Mouse (Mus musculus) neural tube, embryonic 10.5 days (tissue): ENCODE measurements around the gene Twsg1.
"Not testable (repeated sequence)": the region's sequence is repeated elsewhere in the genome, so short reads cannot be mapped to it uniquely, and the experiment has no call there.

Experiments
- DNase-seq: peaks from one replicate; pipeline ENCODE4 v3.0.0-alpha.2; 2017; ENCODE audit warnings: low spot score; ENCODE audit errors: extremely low spot score

Twsg1 gene

DNA sequence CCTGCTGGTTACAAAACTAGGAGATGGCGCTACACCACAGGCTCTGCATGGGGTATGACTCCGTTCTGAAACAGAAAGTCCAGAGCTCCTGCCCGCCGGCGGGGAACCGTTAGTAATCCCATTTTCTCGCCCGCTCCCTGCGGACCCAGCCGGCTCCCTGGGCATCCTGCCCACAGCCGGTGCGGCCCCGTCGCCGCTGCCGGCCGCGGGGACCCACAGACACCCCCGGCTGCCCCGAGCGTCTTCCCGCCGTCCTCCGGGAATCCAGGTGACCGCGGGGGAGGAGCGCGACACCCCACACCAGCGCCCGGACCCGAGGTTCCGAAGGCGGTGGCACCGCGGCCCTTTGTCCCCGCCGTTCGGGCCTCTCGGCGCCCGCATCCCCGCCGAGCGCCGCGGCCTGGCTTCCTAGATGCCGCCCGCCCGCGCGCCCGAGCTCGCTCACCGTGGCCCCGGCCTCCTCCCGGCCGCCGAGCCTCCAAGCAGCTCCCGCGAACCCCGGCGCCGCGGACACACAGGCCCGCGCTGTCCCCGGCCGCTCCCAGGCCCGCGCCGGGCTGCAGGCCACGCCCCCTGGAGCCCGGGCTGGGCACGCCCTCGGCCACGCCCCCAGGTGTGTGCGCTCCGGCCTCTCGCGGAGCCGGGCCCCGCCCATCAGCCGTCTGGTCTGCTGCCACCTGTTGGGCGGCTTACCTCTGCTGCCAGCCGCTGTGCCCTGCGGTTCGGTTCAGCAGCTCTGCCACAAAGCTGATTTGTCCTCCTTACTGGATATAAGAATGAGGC is at the start of gene Twsg1:
Twsg1 (minus strand) TSS at position 605 of the 783 bp plus-strand sequence.
- DNase-seq: peak; percentile 90

- no peak for DNase-seq
These were observed 37.3 kb upstream of the Twsg1 start for GRCm38 (mm10) chr17:65988151-65988820.

- not testable (repeated sequence) for DNase-seq
These were observed 25.7 kb upstream of the Twsg1 start for GRCm38 (mm10) chr17:65976720-65977119.

DNA sequence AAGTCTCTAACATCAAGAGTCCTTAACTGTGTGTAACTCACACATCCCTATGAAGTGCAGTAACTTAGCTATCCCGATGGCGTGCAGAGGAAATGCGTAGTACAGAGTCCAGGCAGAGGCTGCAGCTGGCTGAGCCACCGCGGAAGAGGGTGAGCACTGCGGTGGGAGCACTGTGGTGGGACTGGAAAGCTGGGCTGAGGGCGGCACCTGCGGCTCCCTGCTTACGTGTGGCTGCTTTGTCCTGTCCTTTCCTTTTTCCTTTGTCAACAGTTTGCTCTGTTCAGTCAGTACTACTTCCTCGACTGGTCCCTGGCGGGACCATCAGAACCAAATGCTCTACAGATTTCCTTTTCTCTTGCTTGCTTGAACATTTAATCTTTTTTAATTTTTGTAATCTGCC is 16.7 kb upstream of the Twsg1 start:
- no peak for DNase-seq

DNA sequence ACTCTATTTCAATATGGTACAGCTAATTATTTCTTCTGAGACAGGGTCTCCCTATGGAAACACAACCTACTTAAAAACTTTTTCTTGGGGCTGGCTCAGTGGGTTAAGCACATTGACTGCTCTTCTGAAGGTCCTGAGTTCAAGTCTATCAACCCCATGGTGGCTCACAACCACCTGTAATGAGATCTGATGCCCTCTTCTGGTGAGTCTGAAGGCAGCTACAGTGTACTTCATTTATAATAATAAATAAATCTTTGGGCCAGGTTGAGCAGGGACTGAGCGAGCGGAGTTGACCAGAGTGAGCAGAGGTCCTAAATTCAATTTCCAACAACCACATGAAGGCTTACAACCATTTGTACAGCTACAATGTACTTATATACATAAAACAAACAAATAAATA is 11.2 kb upstream of the Twsg1 start:
- DNase-seq: no peak

- no peak for DNase-seq
These were observed 10.6 kb upstream of the Twsg1 start for GRCm38 (mm10) chr17:65961606-65962136.

GRCm38 (mm10) chr17:65959011-65959410 is 8.0 kb upstream of the Twsg1 start:
- DNase-seq: no peak

GRCm38 (mm10) chr17:65958366-65958765 is 7.3 kb upstream of the Twsg1 start:
- no peak for DNase-seq

DNA sequence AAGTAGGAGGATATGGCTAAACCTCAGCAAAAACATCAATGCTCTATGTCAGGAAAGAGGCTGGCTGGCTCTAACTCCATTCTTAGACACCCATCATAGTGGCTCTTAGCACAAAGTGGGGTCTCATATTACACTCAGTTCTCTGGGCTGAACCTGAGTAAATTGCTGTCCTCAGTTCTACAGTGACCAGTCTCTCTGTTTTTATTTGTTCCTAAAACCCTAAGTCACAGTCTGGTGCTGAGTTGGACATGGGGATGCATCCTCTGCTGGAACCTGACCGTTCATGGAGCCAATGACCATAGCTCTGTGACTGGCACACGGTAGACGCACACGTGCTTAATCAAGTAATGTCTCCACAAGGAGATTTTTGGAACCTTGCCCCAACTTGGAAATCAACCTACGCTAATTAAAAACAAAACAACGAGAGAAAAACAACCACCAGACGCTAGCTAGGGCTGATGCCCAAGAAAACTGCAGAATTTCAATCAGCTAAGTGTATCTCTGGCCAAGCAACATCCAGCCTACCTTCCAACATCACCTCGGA is 6.8 kb upstream of the Twsg1 start:
- no peak for DNase-seq

DNA sequence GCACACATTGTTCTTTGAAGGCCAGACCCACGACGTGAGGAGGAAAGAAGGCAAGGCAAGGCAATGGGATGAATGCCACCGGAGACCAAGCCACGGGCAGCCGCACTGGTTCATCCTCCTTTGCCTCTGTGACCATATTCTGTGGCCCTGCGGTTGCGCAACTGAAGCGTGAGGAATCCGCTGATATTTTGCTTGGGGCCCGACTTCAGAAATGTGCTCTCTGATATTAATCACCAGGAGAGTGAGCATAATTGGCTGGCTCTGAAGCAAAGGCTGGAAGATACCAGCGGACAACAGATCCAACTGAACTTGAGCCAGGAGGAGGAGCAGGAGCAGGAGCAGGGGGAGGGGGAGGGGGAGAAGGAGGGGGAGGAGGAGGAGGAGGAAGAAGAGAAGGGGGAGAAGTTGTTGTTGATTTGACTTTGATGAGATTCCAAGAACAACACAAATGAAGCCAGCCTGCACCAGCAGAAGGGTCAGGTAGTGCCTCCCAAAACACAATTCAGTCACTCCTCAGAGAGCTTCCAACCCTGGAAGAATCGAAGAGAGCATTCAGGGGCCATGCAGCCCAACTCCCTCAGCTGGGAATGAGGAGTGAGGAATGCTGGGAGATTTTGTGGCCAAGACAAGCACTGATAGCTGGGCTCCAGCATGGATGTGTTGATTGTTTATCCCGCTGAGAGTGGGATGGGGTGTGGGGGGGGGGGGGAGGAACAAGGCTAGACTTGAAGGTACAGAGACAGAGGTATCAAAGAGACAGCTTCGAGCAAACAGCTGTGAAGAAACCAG is 6.2 kb upstream of the Twsg1 start:
- DNase-seq: no peak

DNA sequence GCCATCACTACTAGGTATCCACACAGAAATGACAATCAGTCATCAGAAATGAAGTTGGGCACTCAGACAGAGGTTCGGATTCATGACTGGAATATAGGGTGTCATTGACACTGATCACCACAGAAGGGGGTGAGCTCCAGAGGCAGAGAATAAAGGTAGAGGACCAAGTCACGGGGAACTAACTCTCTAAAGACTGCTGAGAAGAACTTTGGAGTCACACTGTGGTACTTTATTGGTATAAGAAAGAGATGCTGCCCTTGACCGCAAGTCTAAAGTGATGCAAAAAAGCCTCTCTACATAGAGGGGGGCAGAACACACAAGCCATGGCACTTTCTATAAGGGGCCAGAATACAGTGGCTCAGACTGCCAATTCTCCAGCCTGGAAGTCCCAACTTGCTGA is 5.1 kb upstream of the Twsg1 start:
- DNase-seq: no peak

- DNase-seq: no peak
These were observed 2.9 kb upstream of the Twsg1 start for GRCm38 (mm10) chr17:65953959-65954358.

DNA sequence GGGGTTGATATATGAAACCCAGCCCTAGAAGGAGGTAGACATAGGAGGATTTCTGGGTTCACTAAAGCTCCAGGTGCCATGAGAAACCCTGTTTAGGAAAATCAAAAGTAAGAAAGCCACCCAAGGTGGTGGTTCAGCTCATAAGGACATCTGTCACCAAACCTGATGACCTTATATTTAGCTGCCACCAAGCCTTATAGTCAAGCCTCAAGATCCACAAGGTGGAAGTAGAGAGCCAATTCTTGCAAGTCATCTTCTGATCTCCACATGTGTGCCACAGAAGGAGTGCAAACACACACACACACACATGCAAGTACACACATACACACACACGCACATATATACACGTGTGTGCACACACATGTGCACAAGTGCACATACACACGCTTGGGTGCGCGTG is 1.1 kb upstream of the Twsg1 start:
- no peak for DNase-seq

GRCm38 (mm10) chr17:65950183-65950582 is 843 bp downstream of the Twsg1 start:
- DNase-seq: no peak

DNA sequence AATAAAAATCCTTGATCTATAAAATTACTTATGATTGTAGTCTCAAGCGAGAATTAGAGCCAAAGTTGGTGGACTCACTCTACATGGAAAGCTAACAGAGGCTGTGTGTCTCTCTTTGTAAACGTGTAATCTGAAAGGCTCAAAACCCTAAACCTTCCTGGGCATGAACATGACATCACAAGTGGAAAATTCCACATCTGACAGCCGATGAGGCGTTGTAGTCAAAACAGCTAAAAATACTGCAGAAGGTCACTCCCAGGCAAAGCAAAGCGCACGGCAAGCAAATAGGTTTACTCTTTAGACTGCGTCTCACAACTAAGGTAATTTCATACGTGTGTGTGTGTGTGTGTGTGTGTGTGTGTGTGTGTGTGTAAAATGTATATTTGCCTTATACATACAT is 3.7 kb downstream of the Twsg1 start:
- no peak for DNase-seq

- no peak for DNase-seq
These were observed 5.6 kb downstream of the Twsg1 start for GRCm38 (mm10) chr17:65945420-65945819.

- no peak for DNase-seq
These were observed 8.6 kb downstream of the Twsg1 start for GRCm38 (mm10) chr17:65942394-65942793.

GRCm38 (mm10) chr17:65941275-65941674 is 9.8 kb downstream of the Twsg1 start:
- no peak for DNase-seq

- DNase-seq: no peak
These were observed 10.8 kb downstream of the Twsg1 start for GRCm38 (mm10) chr17:65940221-65940620.

DNA sequence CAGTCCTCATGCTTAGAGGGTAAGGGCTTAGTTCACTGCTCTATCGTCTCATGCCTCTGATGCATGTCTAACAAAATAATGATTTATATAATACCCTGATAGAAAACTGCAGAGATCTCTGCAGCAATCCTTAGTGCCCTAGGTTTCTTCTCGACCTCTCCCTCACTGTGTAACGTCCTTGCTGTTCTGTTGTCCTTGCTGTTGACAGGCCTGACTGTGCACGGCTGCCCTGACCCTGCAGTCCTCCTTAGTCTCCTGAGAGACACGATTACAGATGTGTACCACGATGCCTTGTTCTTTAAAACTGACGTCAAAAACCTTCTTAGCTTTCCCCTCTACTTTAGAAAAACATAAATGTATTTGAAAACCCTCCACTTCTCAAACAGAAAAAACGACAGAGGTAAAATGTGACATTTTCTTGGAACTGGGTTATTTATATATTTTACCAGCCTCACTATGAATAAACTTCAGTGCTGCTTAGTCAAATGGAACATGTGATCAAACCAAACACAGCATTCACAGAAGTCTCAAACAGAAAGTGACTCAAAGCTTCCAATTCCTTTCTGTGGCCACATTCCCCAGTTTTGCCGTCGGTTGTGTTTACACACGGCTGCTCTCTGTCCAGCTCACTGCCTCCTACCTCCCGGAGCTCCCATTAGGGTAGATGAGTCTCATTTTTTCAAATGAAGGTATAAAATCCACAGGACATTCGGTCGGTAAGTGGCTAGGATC is 11.4 kb downstream of the Twsg1 start:
- no peak for DNase-seq

DNA sequence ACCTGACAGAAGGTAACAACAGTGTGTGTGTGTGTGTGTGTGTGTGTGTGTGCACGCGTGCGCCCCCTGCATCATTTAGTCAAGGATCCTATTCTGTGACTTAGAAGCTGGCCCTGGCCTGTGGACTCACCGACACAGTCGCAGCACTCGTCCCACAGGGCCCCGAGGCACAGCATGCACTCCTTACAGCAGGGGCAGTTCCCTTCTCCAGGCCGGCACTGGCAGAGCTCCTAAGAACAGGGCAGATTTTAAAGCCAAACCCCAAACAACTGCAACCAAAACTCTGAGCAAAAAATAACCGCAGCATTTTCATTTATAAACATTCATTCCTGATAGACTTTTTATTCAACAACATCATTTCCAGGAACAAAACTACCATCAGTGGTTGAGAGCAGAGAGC is 13.4 kb downstream of the Twsg1 start:
- DNase-seq: no peak
